Mouse (Mus musculus) lung, postnatal 0 days (tissue): ENCODE results near the gene Slc25a22.

Source experiments
- CTCF ChIP-seq: IDR thresholded peaks from 2 replicates; pipeline ENCODE4 v1.5.1; 2016; ENCODE audit warnings: antibody characterized with exemption, mild to moderate bottlenecking
- EP300 ChIP-seq: IDR thresholded peaks from 2 replicates; pipeline ENCODE4 v1.6.1; 2016; ENCODE audit warnings: antibody characterized with exemption, mild to moderate bottlenecking, control low read depth

DNA sequence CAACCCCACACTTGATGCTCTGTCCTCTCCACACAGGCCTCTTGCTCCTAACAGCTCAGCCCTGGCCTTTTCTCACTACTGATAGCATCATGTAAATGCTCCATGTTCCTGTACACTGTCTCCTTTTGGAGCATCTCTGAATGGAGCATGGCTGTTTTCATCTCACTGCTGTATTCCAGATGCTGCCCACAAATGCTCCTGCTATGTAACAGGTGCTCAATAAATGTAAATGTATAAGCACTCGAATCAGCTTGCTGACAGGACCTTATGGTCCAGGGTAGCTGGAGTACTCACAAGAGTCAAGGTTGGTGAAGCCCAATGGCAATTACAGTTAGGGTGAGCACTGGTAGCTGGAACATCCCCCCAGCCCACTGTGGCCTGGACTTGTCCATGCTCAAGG, 33.5 kb upstream of the Slc25a22 start:
- no peak for TF ChIP-seq CTCF
- TF ChIP-seq EP300: no peak
